Mouse (Mus musculus): Measurements from ENCODE around the gene Zfp687. TPM values are rescaled to one million over a fixed set of nuclear protein-coding genes. Genes with fewer than 3 reads are reported as not detected.

Gene Zfp687
- total RNA-seq (2014; rRNA removed): 2.1 and 3.2 TPM in 2 replicates
- polyA plus RNA-seq (2012; rRNA removed): 6.8 and 8.8 TPM in 2 replicates

GRCm38 (mm10) chr3:95015337-95015872 lies at the start of gene Zfp687:
Gene Zfp687, minus strand, starts transcription at chr3:95015448.
- peak within 1 kb of the TSS; percentile 75 for H3K4me3 ChIP-seq (ENCODE audit: insufficient read depth, low read depth, low read length)
- peak within 1 kb of the TSS; percentile 81 for H3K27ac ChIP-seq (replicated peaks; ENCODE audit: insufficient read depth, low read depth, low read length)
- peak within 1 kb of the TSS; percentile 92 for H3K9ac ChIP-seq (ENCODE audit: low read depth, low read length)
- 1% methylated on average over 35 of the region's 37 CpGs for WGBS
- H3K27me3 ChIP-seq (ENCODE audit: control insufficient read depth, insufficient read depth, low read length): no peaks in the 10 kb centered on the region
- H3K79me2 ChIP-seq (ENCODE audit: control insufficient read depth, insufficient read depth, low read length): no peaks in the 10 kb centered on the region
- TF ChIP-seq POLR2A (IDR thresholded peaks at IDR 0.05; ENCODE audit: extremely low read depth, insufficient read depth, low read length): peak; percentile 78
- no peak for TF ChIP-seq CTCF (IDR thresholded peaks at IDR 0.05; ENCODE audit: low read depth, low read length)
- peak; percentile 97 for DNase-seq (ENCODE audit: extremely low read depth, low read depth, low spot score)
- no peaks in the 10 kb centered on the region; the same call in 1 of the 2 replicates for H3K36me3 ChIP-seq (ENCODE audit: control insufficient read depth, insufficient read depth, low read length)
- peaks cover 9% of the 10 kb centered on the region for H3K4me1 ChIP-seq (ENCODE audit: control insufficient read depth, insufficient read depth, low read length)

- Histone ChIP-seq H3K79me2 (ENCODE audit: control insufficient read depth, insufficient read depth, low read length) (no peaks in the 10 kb centered on the region), H3K27ac (replicated peaks; ENCODE audit: insufficient read depth, low read depth, low read length) (no peak overlapping the region), H3K4me3 (ENCODE audit: insufficient read depth, low read depth, low read length) (no peak overlapping the region), H3K36me3 (ENCODE audit: control insufficient read depth, insufficient read depth, low read length) (peaks cover 58% of the 10 kb centered on the region), H3K9ac (ENCODE audit: low read depth, low read length) (no peak overlapping the region), H3K4me1 (ENCODE audit: control insufficient read depth, insufficient read depth, low read length) (no peaks in the 10 kb centered on the region), H3K27me3 (ENCODE audit: control insufficient read depth, insufficient read depth, low read length) (no peaks in the 10 kb centered on the region)
- no peak for TF ChIP-seq POLR2A (IDR thresholded peaks at IDR 0.05; ENCODE audit: extremely low read depth, insufficient read depth, low read length)
- no peak for TF ChIP-seq CTCF (IDR thresholded peaks at IDR 0.05; ENCODE audit: low read depth, low read length)
- 96% methylated on average over 4 of the region's 4 CpGs for WGBS
- DNase-seq (ENCODE audit: extremely low read depth, low read depth, low spot score): no peak
Measured at GRCm38 (mm10) chr3:95063741-95064140, 48.5 kb upstream of the Zfp687 start.

- DNase-seq (ENCODE audit: extremely low read depth, low read depth, low spot score): no peak
Measured at GRCm38 (mm10) chr3:95058078-95058477, 42.8 kb upstream of the Zfp687 start.

GRCm38 (mm10) chr3:95056275-95056674 lies 41.0 kb upstream of the Zfp687 start:
- H3K4me1 ChIP-seq (ENCODE audit: control insufficient read depth, insufficient read depth, low read length): no peaks in the 10 kb centered on the region; the same call in 1 of the 2 replicates
- no peak overlapping the region for H3K4me3 ChIP-seq (ENCODE audit: insufficient read depth, low read depth, low read length)
- TF ChIP-seq CTCF (IDR thresholded peaks at IDR 0.05; ENCODE audit: low read depth, low read length) (no peak), POLR2A (IDR thresholded peaks at IDR 0.05; ENCODE audit: extremely low read depth, insufficient read depth, low read length) (no peak)
- WGBS: 83% methylated on average over 7 of the region's 7 CpGs
- no peaks in the 10 kb centered on the region for H3K79me2 ChIP-seq (ENCODE audit: control insufficient read depth, insufficient read depth, low read length)
- H3K36me3 ChIP-seq (ENCODE audit: control insufficient read depth, insufficient read depth, low read length): peaks cover 23% of the 10 kb centered on the region
- DNase-seq (ENCODE audit: extremely low read depth, low read depth, low spot score): no peak
- H3K27me3 ChIP-seq (ENCODE audit: control insufficient read depth, insufficient read depth, low read length): no peaks in the 10 kb centered on the region
- no peak overlapping the region for H3K9ac ChIP-seq (ENCODE audit: low read depth, low read length)
- H3K27ac ChIP-seq (replicated peaks; ENCODE audit: insufficient read depth, low read depth, low read length): no peak overlapping the region

More at GRCm38 (mm10) chr3:95058078-95058477, 42.8 kb upstream of the Zfp687 start:
- Histone ChIP-seq H3K27me3 (ENCODE audit: control insufficient read depth, insufficient read depth, low read length) (no peaks in the 10 kb centered on the region), H3K4me1 (ENCODE audit: control insufficient read depth, insufficient read depth, low read length) (no peaks in the 10 kb centered on the region; the same call in 1 of the 2 replicates), H3K36me3 (ENCODE audit: control insufficient read depth, insufficient read depth, low read length) (peaks cover 35% of the 10 kb centered on the region), H3K27ac (replicated peaks; ENCODE audit: insufficient read depth, low read depth, low read length) (no peak overlapping the region), H3K79me2 (ENCODE audit: control insufficient read depth, insufficient read depth, low read length) (no peaks in the 10 kb centered on the region), H3K9ac (ENCODE audit: low read depth, low read length) (no peak overlapping the region), H3K4me3 (ENCODE audit: insufficient read depth, low read depth, low read length) (no peak overlapping the region)
- TF ChIP-seq CTCF (IDR thresholded peaks at IDR 0.05; ENCODE audit: low read depth, low read length): no peak
- TF ChIP-seq POLR2A (IDR thresholded peaks at IDR 0.05; ENCODE audit: extremely low read depth, insufficient read depth, low read length): no peak
- 94% methylated on average over 8 of the region's 8 CpGs for WGBS

GRCm38 (mm10) chr3:95054481-95055260 lies 39.4 kb upstream of the Zfp687 start:
- Histone ChIP-seq H3K9ac (ENCODE audit: low read depth, low read length) (no peak overlapping the region), H3K4me1 (ENCODE audit: control insufficient read depth, insufficient read depth, low read length) (no peaks in the 10 kb centered on the region; the same call in 1 of the 2 replicates), H3K27ac (replicated peaks; ENCODE audit: insufficient read depth, low read depth, low read length) (no peak overlapping the region), H3K79me2 (ENCODE audit: control insufficient read depth, insufficient read depth, low read length) (no peaks in the 10 kb centered on the region), H3K27me3 (ENCODE audit: control insufficient read depth, insufficient read depth, low read length) (no peaks in the 10 kb centered on the region), H3K4me3 (ENCODE audit: insufficient read depth, low read depth, low read length) (no peak overlapping the region), H3K36me3 (ENCODE audit: control insufficient read depth, insufficient read depth, low read length) (peaks cover 12% of the 10 kb centered on the region)
- TF ChIP-seq CTCF (IDR thresholded peaks at IDR 0.05; ENCODE audit: low read depth, low read length) (no peak), POLR2A (IDR thresholded peaks at IDR 0.05; ENCODE audit: extremely low read depth, insufficient read depth, low read length) (no peak)
- WGBS: 43% methylated on average over 10 of the region's 10 CpGs
- no peak for DNase-seq (ENCODE audit: extremely low read depth, low read depth, low spot score)
